Mouse (Mus musculus) 3T3-L1 (cell line): ENCODE measurements around the gene Alg5.

Source experiments
- DNase-seq: peaks from one replicate; pipeline ENCODE4 v3.0.0-alpha.2; 2015; ENCODE audit warnings: low read depth, low spot score

Alg5 gene

DNA sequence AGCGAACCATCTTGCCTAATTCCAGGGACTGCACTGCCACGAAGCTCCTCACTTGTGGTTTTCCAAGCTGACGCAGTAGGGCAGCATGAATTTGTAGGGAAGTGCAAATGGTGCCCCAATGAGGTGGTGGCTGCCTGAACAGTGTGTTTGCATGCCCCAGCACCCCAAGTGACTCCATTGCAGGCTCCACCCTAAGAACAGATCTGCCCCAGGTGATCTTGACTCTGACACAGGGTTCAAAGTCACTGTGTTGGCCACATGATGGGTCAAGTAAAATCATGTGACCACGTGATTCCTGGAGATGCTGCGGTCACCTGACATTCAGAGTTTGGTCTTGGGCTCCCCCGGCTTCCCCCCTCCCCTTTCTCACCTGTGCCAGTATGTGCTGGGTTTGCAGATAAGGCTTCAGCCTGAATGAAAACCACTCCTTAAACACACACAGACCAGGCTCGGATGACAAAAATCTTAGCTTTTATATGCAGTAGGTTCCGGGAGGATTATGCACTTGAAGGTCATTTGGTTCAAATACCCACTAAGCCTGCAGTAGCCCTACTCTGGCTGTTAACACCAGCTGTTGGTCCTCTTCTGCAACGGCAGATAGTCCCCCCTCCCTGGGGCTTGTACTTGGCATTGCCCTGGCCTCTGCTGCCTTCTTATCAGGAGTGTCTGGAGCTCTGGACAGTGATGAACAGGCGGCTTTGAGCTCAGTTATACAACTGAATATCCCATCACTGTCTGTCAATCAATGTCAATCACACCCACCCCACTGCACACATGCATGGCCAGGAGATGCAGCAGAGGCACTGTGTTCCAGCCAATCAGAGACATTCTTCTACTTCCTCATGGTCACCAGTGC, 56.7 kb downstream of the Alg5 start:
- DNase-seq: no peak

DNA sequence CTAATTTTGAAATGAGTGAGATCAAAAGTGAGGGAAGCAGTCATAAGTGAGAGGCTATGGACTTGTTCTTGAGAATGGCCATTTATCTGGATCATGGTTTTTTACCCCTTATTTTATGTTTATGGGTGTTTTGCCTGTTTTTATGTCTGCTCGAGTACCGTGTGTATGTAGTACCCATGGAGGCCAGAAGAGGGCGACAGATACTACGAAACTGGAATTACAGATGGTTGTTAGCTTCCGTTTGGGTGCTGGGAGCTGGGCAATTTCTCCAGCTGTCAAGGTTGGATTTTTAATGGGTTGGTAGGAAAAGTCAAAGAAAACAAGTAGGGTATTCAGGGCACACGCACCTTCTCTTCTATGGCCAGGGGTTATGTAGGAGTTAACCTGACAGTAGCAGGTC, 58.4 kb downstream of the Alg5 start:
- peak; percentile 6 for DNase-seq

DNA sequence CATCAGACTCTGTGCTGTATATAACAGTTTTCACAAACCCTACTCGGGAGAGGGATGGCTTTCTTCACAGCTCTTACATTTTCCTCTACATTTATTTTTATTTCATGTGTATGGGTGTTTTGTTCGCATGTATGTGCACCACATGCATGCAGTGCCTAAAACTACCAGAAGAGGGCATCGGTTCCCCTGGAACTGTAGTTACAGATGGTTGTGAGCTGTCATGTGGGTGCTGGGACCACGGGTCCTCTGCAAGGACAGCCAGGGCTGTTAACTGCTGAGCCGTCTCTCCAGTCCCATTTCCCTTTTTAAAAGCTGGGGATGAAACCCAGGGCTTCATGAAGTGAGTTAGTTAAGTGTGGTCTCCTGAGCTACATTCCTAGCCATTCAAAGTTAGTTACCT, 60.0 kb downstream of the Alg5 start:
- peak; percentile 18 for DNase-seq

DNA sequence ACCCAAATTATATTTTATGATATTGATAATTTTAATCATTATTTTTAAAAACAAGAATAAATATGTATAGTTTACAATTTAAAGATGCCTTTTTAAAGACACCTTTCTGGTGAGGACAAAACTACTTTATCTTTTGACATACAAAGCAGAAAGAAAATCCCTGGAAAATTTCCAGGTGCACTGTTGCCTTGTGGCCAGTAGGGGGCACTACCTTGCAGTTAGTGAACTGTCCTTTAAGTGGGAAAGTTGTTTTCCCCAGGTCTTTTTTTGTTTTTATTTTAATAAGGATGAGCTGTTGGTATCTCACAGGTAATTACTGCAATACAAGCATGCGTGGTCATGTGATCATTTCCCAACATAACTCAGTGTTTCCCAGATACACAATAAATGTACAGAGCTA, 60.5 kb downstream of the Alg5 start:
- DNase-seq: peak; percentile 46

DNA sequence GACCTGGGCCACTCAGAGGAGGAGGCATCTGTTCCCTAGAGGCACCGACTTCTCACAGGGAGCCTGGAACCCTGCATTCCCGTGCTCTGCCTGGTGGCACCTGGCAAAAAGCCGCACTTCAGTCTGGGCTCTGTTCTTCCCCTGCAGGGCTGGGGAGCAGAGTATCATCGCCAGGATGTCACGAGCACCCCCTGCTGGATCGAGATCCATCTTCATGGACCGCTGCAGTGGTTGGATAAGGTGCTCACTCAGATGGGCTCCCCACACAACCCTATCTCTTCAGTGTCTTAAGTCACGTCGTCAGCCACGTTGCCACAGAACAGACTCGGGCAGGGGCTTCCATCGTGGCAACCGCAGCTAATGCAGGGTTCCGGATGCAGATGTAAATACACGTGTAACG, 61.9 kb downstream of the Alg5 start:
- DNase-seq: peak; percentile 11
